Mouse (Mus musculus): ENCODE results near the gene Ppp1r8.

DNA sequence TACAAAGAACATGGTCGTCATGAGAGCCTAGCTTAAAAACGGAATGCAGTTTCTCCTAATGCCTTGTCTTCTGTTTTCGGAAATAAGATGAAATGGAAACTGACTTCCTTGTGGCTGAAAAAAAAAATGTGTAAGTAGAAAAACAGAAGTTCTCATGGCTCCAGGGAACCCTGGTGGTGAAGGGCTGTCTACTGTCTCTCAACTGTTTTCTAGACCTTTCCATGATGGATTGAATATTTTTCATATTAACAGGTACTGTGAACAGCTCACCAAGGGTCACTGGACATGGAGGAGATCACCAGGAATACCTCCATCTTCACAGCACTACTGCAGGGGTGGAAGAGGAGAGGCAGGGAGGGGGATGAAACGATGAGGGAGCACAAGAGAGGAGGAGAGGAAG, 44.9 kb downstream of the Ppp1r8 start:
- TF ChIP-seq ZC3H11A (IDR thresholded peaks at IDR 0.05; ENCODE audit: borderline replicate concordance, low read depth, low read length): no peak
- TF ChIP-seq MAFK (IDR thresholded peaks at IDR 0.05; ENCODE audit: insufficient read depth, low read depth, low read length): no peak
- no peak for TF ChIP-seq HCFC1 (IDR thresholded peaks at IDR 0.05; ENCODE audit: borderline replicate concordance, insufficient read depth, low read length)
- TF ChIP-seq CHD2 (IDR thresholded peaks at IDR 0.05; ENCODE audit: low read depth, low read length): no peak
- TF ChIP-seq ZNF384 (IDR thresholded peaks at IDR 0.05; ENCODE audit: low read depth, low read length): no peak
